Mouse (Mus musculus) MEL-GATA-1-ER (cell line): ENCODE measurements at regions not wholly inside any gene's neighbourhood (a gene's known extent, or its start where the extent isn't known, plus 50 kb on each side); places are given as distances from the start of the nearest gene placed in this dataset.

Source experiments
- DNase-seq: peaks from one replicate; pipeline ENCODE4 v3.0.0-alpha.2; 2012; ENCODE audit warnings: low read depth; ENCODE audit errors: extremely low read depth

GRCm38 (mm10) chr3:131914997-131915396 is 170.1 kb upstream of the Dkk2 start:
- DNase-seq: no peak

- DNase-seq: no peak
Observed at GRCm38 (mm10) chr3:131917734-131918534, 167.2 kb upstream of the Dkk2 start.

GRCm38 (mm10) chr3:131919476-131919875 is 165.6 kb upstream of the Dkk2 start:
- DNase-seq: no peak

GRCm38 (mm10) chr3:131921161-131921560 is 163.9 kb upstream of the Dkk2 start:
- DNase-seq: peak; percentile 3

- no peak for DNase-seq
Observed at GRCm38 (mm10) chr3:131922733-131923132, 162.4 kb upstream of the Dkk2 start.

GRCm38 (mm10) chr3:131940896-131941295 is 144.2 kb upstream of the Dkk2 start:
- no peak for DNase-seq

- DNase-seq: no peak
Observed at GRCm38 (mm10) chr3:131941961-131942753, 142.9 kb upstream of the Dkk2 start.

- DNase-seq: no peak
Observed at GRCm38 (mm10) chr3:131943436-131943835, 141.7 kb upstream of the Dkk2 start.

GRCm38 (mm10) chr3:131955771-131956170 is 129.3 kb upstream of the Dkk2 start:
- DNase-seq: no peak

GRCm38 (mm10) chr3:131960636-131961035 is 124.5 kb upstream of the Dkk2 start:
- DNase-seq: no peak

GRCm38 (mm10) chr3:131961571-131961970 is 123.5 kb upstream of the Dkk2 start:
- no peak for DNase-seq

- DNase-seq: no peak
Observed at GRCm38 (mm10) chr3:131962870-131963269, 122.2 kb upstream of the Dkk2 start.

- DNase-seq: no peak
Observed at GRCm38 (mm10) chr3:131964952-131965351, 120.1 kb upstream of the Dkk2 start.

- no peak for DNase-seq
Observed at GRCm38 (mm10) chr3:131965456-131966160, 119.5 kb upstream of the Dkk2 start.

GRCm38 (mm10) chr3:131967288-131967687 is 117.8 kb upstream of the Dkk2 start:
- DNase-seq: no peak

- no peak for DNase-seq
Observed at GRCm38 (mm10) chr3:131970827-131971226, 114.3 kb upstream of the Dkk2 start.

- DNase-seq: peak; percentile 19
Observed at GRCm38 (mm10) chr3:131975940-131976628, 109.0 kb upstream of the Dkk2 start.

- DNase-seq: no peak
Observed at GRCm38 (mm10) chr3:131983292-131983691, 101.8 kb upstream of the Dkk2 start.

- no peak for DNase-seq
Observed at GRCm38 (mm10) chr3:131998838-131999613, 86.1 kb upstream of the Dkk2 start.

- DNase-seq: no peak
Observed at GRCm38 (mm10) chr3:132006191-132006590, 78.9 kb upstream of the Dkk2 start.

- DNase-seq: no peak
Observed at GRCm38 (mm10) chr3:132006912-132007311, 78.2 kb upstream of the Dkk2 start.
